Mouse (Mus musculus) embryonic fibroblast, embryonic 13.5 days (primary cell): ENCODE results near the gene Gm28308.

Source experiments
- CTCF ChIP-seq: IDR thresholded peaks from 2 replicates; pipeline ENCODE4 v1.5.1; 2011; ENCODE audit warnings: mild to moderate bottlenecking, control low read depth, low read length, moderate library complexity, borderline replicate concordance; ENCODE audit not compliant: insufficient read depth
- POLR2A ChIP-seq: IDR thresholded peaks from 2 replicates; pipeline ENCODE4 v1.6.1; 2011; ENCODE audit warnings: low read depth, mild to moderate bottlenecking, control low read depth, low read length, moderate library complexity

- TF ChIP-seq CTCF (no peak), POLR2A (no peak)
Observed at GRCm38 (mm10) chr6:52253511-52254500, 40.7 kb upstream of the Gm28308 start.
